ENCODE assay signal across 9 mouse cellular contexts in the genomic region with DNA sequence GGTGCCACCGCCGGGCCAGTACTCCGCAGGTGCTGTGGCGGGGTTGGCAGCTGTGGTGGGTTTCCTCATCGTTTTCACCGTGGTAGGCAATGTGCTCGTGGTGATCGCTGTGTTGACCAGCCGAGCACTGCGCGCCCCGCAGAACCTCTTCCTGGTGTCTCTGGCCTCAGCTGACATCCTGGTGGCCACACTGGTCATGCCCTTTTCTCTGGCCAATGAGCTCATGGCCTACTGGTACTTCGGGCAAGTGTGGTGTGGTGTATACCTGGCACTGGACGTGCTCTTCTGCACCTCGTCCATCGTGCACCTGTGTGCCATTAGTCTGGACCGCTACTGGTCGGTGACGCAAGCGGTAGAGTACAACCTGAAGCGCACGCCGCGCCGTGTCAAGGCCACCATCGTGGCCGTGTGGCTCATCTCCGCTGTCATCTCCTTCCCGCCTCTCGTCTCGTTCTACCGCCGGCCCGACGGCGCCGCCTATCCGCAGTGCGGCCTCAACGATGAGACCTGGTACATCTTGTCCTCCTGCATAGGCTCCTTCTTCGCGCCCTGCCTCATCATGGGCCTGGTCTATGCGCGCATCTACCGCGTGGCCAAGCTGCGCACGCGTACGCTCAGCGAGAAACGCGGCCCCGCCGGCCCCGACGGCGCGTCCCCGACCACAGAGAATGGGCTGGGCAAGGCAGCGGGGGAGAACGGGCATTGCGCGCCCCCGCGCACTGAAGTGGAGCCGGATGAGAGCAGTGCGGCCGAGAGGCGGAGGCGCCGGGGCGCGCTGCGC. TPM values are rescaled to one million over a fixed set of nuclear protein-coding genes. Genes with fewer than 3 reads are reported as not detected.
DNase-seq lines count a peak whose midpoint lies in the region; ATAC-seq and TF ChIP-seq lines count a peak whose summit lies in the region.
"Had no signal": no experiment of that assay in that cellular context is flagged by ENCODE, and none has a peak within 500 bp of the region (broad histone marks: within the 10 kb centered on the region; RNA-seq: fewer than 3 reads in every experiment).

No protein-coding gene starts in this region.

- TF ChIP-seq CTCF in lung, postnatal 0 days (IDR thresholded peaks at IDR 0.05) = no peak

- no peak overlapping the region for H3K27ac ChIP-seq in lung, postnatal 0 days (ENCODE audit: low read length)
- 0 out of 2 replicates have a peak overlapping the region, but pooled peaks have one; percentile 12 for H3K27ac ChIP-seq in forebrain, embryonic 15.5 days (replicated peaks)
- H3K27ac ChIP-seq in liver, embryonic 13.5 days = no peak overlapping the region
- H3K27ac ChIP-seq: macrophage had no signal

- ATAC-seq in lung, postnatal 0 days = no peak
- ATAC-seq in forebrain, embryonic 15.5 days (replicated peaks) = peak; percentile 41
- no peak for ATAC-seq in liver, embryonic 13.5 days (ENCODE audit: low read depth)

- H3K4me2 ChIP-seq in lung, postnatal 0 days (replicated peaks; ENCODE audit: low read depth, low read length) = peak overlapping the region; percentile 65
- peak overlapping the region; percentile 75 for H3K4me2 ChIP-seq in forebrain, embryonic 15.5 days (replicated peaks)
- H3K4me2 ChIP-seq in liver, embryonic 13.5 days = peak overlapping the region; percentile 57

- no peak overlapping the region for H3K9ac ChIP-seq in lung, postnatal 0 days (replicated peaks; ENCODE audit: low read depth)
- peak overlapping the region; percentile 52 for H3K9ac ChIP-seq in forebrain, embryonic 15.5 days (replicated peaks)
- no peak overlapping the region for H3K9ac ChIP-seq in liver, embryonic 13.5 days

- H3K9me3 ChIP-seq in lung, postnatal 0 days (ENCODE audit: low read length) = no peaks in the 10 kb centered on the region
- H3K9me3 ChIP-seq in forebrain, embryonic 15.5 days = no peaks in the 10 kb centered on the region
- H3K9me3 ChIP-seq in liver, embryonic 13.5 days (replicated peaks) = no peaks in the 10 kb centered on the region

- peaks cover 54% of the 10 kb centered on the region for H3K27me3 ChIP-seq in lung, postnatal 0 days (replicated peaks; ENCODE audit: insufficient read depth, low read length)
- peaks cover 73% of the 10 kb centered on the region for H3K27me3 ChIP-seq in forebrain, embryonic 15.5 days
- H3K27me3 ChIP-seq in liver, embryonic 13.5 days = peaks cover 87% of the 10 kb centered on the region

- H3K4me1 ChIP-seq in lung, postnatal 0 days (ENCODE audit: insufficient read depth, low read depth, low read length) = no peaks in the 10 kb centered on the region
- H3K4me1 ChIP-seq in forebrain, embryonic 15.5 days = peaks cover 27% of the 10 kb centered on the region
- H3K4me1 ChIP-seq in liver, embryonic 13.5 days (replicated peaks) = no peaks in the 10 kb centered on the region; the same call in 1 of the 2 replicates

- no peak for TF ChIP-seq EP300 in lung, postnatal 0 days (IDR thresholded peaks at IDR 0.05)

- no peaks in the 10 kb centered on the region for H3K36me3 ChIP-seq in lung, postnatal 0 days (ENCODE audit: insufficient read depth, low read length)
- H3K36me3 ChIP-seq in forebrain, embryonic 15.5 days = no peaks in the 10 kb centered on the region
- H3K36me3 ChIP-seq in liver, embryonic 13.5 days = no peaks in the 10 kb centered on the region

- peak overlapping the region; percentile 35; the same call in 1 of the 2 replicates for H3K4me3 ChIP-seq in lung, postnatal 0 days (ENCODE audit: low read depth, low read length)
- H3K4me3 ChIP-seq in forebrain, embryonic 15.5 days = peak overlapping the region; percentile 49
- peak overlapping the region; percentile 41 for H3K4me3 ChIP-seq in liver, embryonic 13.5 days (replicated peaks)

- no peak for DNase-seq in lung, postnatal 0 days (ENCODE audit: low spot score)
- no peak for DNase-seq in lung, adult 18-20 months
- DNase-seq in cerebellum, adult 11 months = peak; percentile 49
- DNase-seq in kidney, postnatal 25 days = peak; percentile 3 to 42
- peak; percentile 6 for DNase-seq in liver, embryonic 13.5 days
- peak; percentile 58 for DNase-seq in right cerebral cortex, postnatal 4 days
- DNase-seq in natural killer cell, adult 2 months (ENCODE audit: low spot score in 2 of 2) = no peak

- WGBS in lung, postnatal 0 days = 6% methylated on average over 71 of the region's 75 CpGs
- WGBS in forebrain, embryonic 15.5 days = 4% methylated on average over 74 of the region's 75 CpGs
- WGBS in liver, embryonic 13.5 days (ENCODE audit: insufficient replicate concordance) = 6% methylated on average over 75 of the region's 75 CpGs

RNA-seq across cellular contexts. Expression of a gene that starts 2.1 kb away (rescaled TPM):
- polyA plus RNA-seq in lung, postnatal 0 days (2015; fragmentation: Nextera tagmentation; extraction: Ambion mirVana) = not detected in 2 replicates
- 0.89 and 1.1 TPM in 2 replicates for polyA plus RNA-seq in forebrain, embryonic 15.5 days (2015; fragmentation: Nextera tagmentation; extraction: Ambion mirVana)
- polyA plus RNA-seq in liver, embryonic 13.5 days (2015; fragmentation: Nextera tagmentation; extraction: Ambion mirVana) = not detected in 2 replicates
- polyA plus RNA-seq: macrophage had no signal

Comparison
In these comparisons a context has a peak if more than half of its experiments do, and no peak if none do; other contexts are left out.
1. DNase-seq: peak in cerebellum, adult 11 months (single experiment), kidney, postnatal 25 days (2 of 2), liver, embryonic 13.5 days (single experiment) and right cerebral cortex, postnatal 4 days (single experiment); none in lung, postnatal 0 days (single experiment), lung, adult 18-20 months (0 of 2) and natural killer cell, adult 2 months (0 of 2).
2. Peak in every context shown above with its lines, with median percentiles within 50 percentile points of each other: H3K4me2 ChIP-seq and H3K4me3 ChIP-seq.